Mouse (Mus musculus) brown adipose tissue, adult 24 weeks (tissue): ENCODE data around the gene Usp29. TPM values are rescaled to one million over a fixed set of nuclear protein-coding genes. Genes with fewer than 3 reads are reported as not detected.
"Not testable (repeated sequence)": the region's sequence is repeated elsewhere in the genome, so short reads cannot be mapped to it uniquely, and the experiment has no call there.

Experiments
- H3K27ac ChIP-seq: fragments of 200-500 bp; replicated peaks from 2 replicates; pipeline ENCODE4 v1.5.1; 2012; ENCODE audit warnings: low read depth, mild to moderate bottlenecking, low read length
- H3K4me1 ChIP-seq: fragments of 200-500 bp; 2 replicates; pipeline ENCODE4 v1.6.1; 2012; ENCODE audit warnings: low read length, mixed read lengths; ENCODE audit not compliant: control insufficient read depth, insufficient read depth, insufficient read length
- H3K4me3 ChIP-seq: fragments of 200-500 bp; 2 replicates; pipeline ENCODE4 v1.5.1; 2012; ENCODE audit warnings: low read depth, mild to moderate bottlenecking, low read length, moderate library complexity; ENCODE audit not compliant: insufficient read depth
- polyA plus RNA-seq: library from polyadenylated mRNA; stranded (reverse); fragments of >200 nt; gene quantifications from 2 replicates; pipeline ENCODE4 v1.2.4, GENCODE M21; 2012; ENCODE audit not compliant: missing spikeins, insufficient read depth, insufficient read length

Gene Usp29
- polyA plus RNA-seq, 1 experiment = not detected

- Histone ChIP-seq H3K4me3 (no peak overlapping the region), H3K4me1 (no peaks in the 10 kb centered on the region), H3K27ac (no peak overlapping the region)
Observed at GRCm38 (mm10) chr7:6744281-6744904, 14.0 kb downstream of the Usp29 start.

GRCm38 (mm10) chr7:6749196-6749595 is 18.8 kb downstream of the Usp29 start:
- H3K27ac ChIP-seq = no peak overlapping the region
- no peak overlapping the region for H3K4me3 ChIP-seq
- H3K4me1 ChIP-seq = no peaks in the 10 kb centered on the region

GRCm38 (mm10) chr7:6753440-6753839 is 23.1 kb downstream of the Usp29 start:
- H3K27ac ChIP-seq = no peak overlapping the region
- no peaks in the 10 kb centered on the region for H3K4me1 ChIP-seq
- H3K4me3 ChIP-seq = no peak overlapping the region

GRCm38 (mm10) chr7:6756777-6757291 is 26.5 kb downstream of the Usp29 start:
- Histone ChIP-seq H3K4me1 (no peaks in the 10 kb centered on the region), H3K4me3 (no peak overlapping the region), H3K27ac (no peak overlapping the region)

GRCm38 (mm10) chr7:6759698-6760097 is 29.3 kb downstream of the Usp29 start:
- Histone ChIP-seq H3K4me1 (no peaks in the 10 kb centered on the region), H3K27ac (no peak overlapping the region)

GRCm38 (mm10) chr7:6760170-6760569 is 29.8 kb downstream of the Usp29 start:
- no peak overlapping the region for H3K27ac ChIP-seq
- no peak overlapping the region for H3K4me3 ChIP-seq
- no peaks in the 10 kb centered on the region for H3K4me1 ChIP-seq

More at GRCm38 (mm10) chr7:6759698-6760097, 29.3 kb downstream of the Usp29 start:
- H3K4me3 ChIP-seq = no peak overlapping the region

GRCm38 (mm10) chr7:6765240-6765639 is 34.9 kb downstream of the Usp29 start:
- Histone ChIP-seq H3K27ac (no peak overlapping the region), H3K4me1 (0 out of 2 replicates have a peak, but pooled peaks cover under 1% of the 10 kb centered on the region), H3K4me3 (no peak overlapping the region)

- H3K4me3 ChIP-seq = no peak overlapping the region
- peaks cover 7% of the 10 kb centered on the region; the same call in 1 of the 2 replicates for H3K4me1 ChIP-seq
- no peak overlapping the region for H3K27ac ChIP-seq
Observed at GRCm38 (mm10) chr7:6770286-6770685, 39.9 kb downstream of the Usp29 start.

GRCm38 (mm10) chr7:6773865-6774413 is 43.6 kb downstream of the Usp29 start:
- H3K27ac ChIP-seq, H3K4me1 ChIP-seq, H3K4me3 ChIP-seq: not testable (repeated sequence)

GRCm38 (mm10) chr7:6776314-6777059 is 46.1 kb downstream of the Usp29 start:
- Histone ChIP-seq H3K27ac (no peak overlapping the region), H3K4me1 (no peaks in the 10 kb centered on the region), H3K4me3 (no peak overlapping the region)

GRCm38 (mm10) chr7:6777107-6777506 is 46.7 kb downstream of the Usp29 start:
- Histone ChIP-seq H3K4me3 (no peak overlapping the region), H3K27ac (no peak overlapping the region), H3K4me1 (no peaks in the 10 kb centered on the region)

GRCm38 (mm10) chr7:6777689-6778088 is 47.3 kb downstream of the Usp29 start:
- Histone ChIP-seq H3K27ac (no peak overlapping the region), H3K4me3 (no peak overlapping the region), H3K4me1 (no peaks in the 10 kb centered on the region)

GRCm38 (mm10) chr7:6779172-6779571 is 48.8 kb downstream of the Usp29 start:
- H3K27ac ChIP-seq = no peak overlapping the region
- H3K4me3 ChIP-seq = no peak overlapping the region
- no peaks in the 10 kb centered on the region for H3K4me1 ChIP-seq

- Histone ChIP-seq H3K27ac (no peak overlapping the region), H3K4me3 (no peak overlapping the region), H3K4me1 (no peaks in the 10 kb centered on the region)
Observed at GRCm38 (mm10) chr7:6781541-6781940, 51.2 kb downstream of the Usp29 start.

GRCm38 (mm10) chr7:6784340-6785073 is 54.1 kb downstream of the Usp29 start:
- no peaks in the 10 kb centered on the region for H3K4me1 ChIP-seq
- no peak overlapping the region for H3K4me3 ChIP-seq
- H3K27ac ChIP-seq = no peak overlapping the region
